Mouse (Mus musculus): ENCODE measurements at regions not wholly inside any gene's neighbourhood (a gene's known extent, or its start where the extent isn't known, plus 50 kb on each side); places are given as distances from the start of the nearest gene placed in this dataset.

DNA sequence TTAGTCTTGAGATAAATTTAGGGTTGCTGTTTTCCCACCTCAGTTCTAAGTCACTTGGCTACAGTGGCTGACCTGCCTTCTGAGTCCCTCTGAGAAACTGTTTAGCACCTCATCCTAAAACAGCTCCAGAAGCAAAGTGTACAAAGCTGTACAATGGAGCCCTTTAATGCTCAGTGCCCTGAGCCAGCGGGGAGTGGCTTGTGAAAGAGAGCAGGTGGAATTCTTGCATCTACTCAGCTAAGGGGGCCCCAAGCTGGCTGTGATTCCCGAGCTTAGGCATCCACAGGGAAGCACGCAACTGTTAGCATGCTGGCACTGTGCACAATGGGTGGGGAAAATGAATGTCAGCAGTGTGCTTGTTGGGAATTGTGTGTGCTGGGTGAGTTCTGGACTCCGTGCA, 63.2 kb upstream of the Kcnj15 start:
- no peak for DNase-seq (ENCODE audit: extremely low read depth, insufficient read length, low spot score)

DNA sequence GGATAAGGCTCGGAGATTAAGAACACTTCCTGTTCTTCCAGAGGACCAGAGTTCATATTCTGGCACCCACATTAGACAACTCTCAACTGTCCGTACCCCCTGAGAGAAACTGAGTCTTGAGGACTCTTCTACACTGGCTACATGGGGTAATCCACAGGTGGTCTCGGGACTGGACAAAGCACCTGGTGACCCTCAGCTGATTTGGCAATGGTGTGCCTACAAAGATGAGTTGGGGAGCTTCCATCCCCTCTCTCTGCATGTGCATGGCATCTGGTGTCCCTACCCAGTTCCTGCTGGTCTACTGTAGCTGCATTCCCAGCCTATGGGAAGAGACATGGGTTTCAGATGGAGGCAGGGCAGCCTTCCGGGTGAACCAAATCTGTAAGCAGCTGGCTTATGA, 61.2 kb upstream of the Kcnj15 start:
- no peak for DNase-seq (ENCODE audit: extremely low read depth, insufficient read length, low spot score)

DNA sequence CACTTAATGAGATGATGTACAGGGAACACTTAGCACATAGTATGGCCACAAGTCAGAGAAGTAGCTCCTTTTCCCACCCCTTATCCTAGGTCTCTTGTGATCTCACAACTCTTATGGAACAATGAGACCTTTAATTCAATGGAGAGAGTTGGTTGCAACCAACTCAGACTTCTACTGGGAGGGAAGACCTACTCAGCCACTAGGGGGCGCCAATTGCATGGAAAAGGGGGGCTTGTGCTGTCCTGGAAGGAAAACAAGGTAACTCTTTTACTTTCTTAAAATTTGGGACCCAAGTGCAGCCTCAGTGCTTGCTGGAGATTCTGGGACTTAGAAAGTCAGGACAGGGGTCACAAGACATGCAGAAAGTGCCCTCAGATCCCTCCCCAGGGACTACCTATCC, 60.7 kb upstream of the Kcnj15 start:
- DNase-seq (ENCODE audit: extremely low read depth, insufficient read length, low spot score) = no peak

- DNase-seq (ENCODE audit: extremely low read depth, insufficient read length, low spot score) = no peak
Measured at GRCm38 (mm10) chr16:95198795-95199563, 58.4 kb upstream of the Kcnj15 start.

DNA sequence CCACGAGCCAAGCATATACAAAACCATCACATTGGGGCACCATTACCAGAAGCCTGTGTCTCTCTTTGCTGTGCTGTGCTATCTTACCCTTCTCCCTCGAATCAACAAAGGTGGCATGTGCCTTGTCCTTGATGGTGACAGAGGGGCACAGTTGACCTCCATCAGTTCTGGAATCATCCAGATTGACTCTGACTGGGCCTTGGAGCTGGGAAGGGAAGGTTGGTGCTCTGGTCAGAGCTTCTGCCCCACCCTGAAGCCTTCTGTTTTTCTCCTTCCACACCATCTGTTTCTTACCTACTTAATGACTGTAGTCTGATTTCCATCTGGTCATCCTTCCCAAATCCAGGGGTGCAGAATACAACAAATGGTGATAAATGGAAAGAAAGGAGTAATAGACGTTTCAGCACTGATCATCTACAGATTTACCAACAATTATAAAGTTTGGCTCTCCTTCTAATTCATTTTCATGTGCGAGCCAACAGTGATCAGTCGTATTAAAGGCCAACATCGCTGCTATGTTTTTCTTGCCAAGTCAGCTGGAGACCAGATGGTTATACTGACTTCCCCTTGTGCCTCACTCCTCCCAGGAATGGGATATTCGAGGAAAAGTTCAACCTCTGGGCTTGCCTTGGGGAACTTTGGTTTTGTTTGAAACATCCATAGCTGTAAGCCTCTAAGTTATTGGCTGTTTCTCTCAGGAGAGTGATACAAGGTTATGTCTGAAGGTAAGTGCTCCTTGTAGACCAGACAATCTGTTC, 55.1 kb upstream of the Kcnj15 start:
- DNase-seq (ENCODE audit: extremely low read depth, insufficient read length, low spot score) = no peak

DNA sequence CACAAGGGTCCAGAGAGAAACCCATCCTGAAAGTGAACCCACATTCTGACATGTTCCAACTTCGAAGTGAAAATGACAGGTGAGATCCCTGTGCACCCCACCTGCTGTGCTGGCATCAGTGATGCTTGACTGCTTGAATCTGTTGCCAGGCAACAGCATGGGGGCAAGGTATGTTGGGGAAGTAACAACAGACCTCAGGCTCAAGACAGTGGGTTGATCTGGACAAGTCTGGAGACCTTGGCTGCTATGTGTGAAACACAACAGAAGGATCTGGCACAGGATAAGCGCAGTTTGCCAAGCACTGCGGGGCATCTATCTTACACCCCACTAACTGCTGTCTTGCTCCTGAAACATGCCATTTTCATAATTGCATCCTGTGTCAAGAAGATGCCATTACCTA, 54.3 kb upstream of the Kcnj15 start:
- no peak for DNase-seq (ENCODE audit: extremely low read depth, insufficient read length, low spot score)

GRCm38 (mm10) chr16:95203790-95204189, 53.6 kb upstream of the Kcnj15 start:
- DNase-seq (ENCODE audit: extremely low read depth, insufficient read length, low spot score) = no peak

- no peak for DNase-seq (ENCODE audit: extremely low read depth, insufficient read length, low spot score)
Measured at GRCm38 (mm10) chr16:95204507-95204906, 52.9 kb upstream of the Kcnj15 start.

- no peak for DNase-seq (ENCODE audit: extremely low read depth, insufficient read length, low spot score)
Measured at GRCm38 (mm10) chr16:95206445-95206844, 50.9 kb upstream of the Kcnj15 start.

- DNase-seq (ENCODE audit: extremely low read depth, insufficient read length, low spot score) = no peak
Measured at GRCm38 (mm10) chr16:95207547-95207946, 49.8 kb upstream of the Kcnj15 start.
